Mouse (Mus musculus) left cerebral cortex, postnatal 10 days (tissue): ENCODE results near the gene Vdac1. TPM values are rescaled to one million over a fixed set of nuclear protein-coding genes. Genes with fewer than 3 reads are reported as not detected.
"Not testable (repeated sequence)": the region's sequence is repeated elsewhere in the genome, so short reads cannot be mapped to it uniquely, and the experiment has no call there.

Experiments used
- DNase-seq, 2 experiments: peaks; one replicate each; pipeline ENCODE4 v3.0.0; 2021 to 2022; ENCODE audit warnings: low spot score in 2 of 2, mixed read lengths in 1 of 2; ENCODE audit errors: extremely low spot score in 1 of 2
- intact Hi-C: fragments of 180-260 bp; cut with DNase I; formaldehyde crosslinking; loops from one replicate; pipeline ENCODE4 v1.15.1; 2025
- total RNA-seq, 2 experiments: library from RNA; stranded (reverse); gene quantifications; 2 replicates each; pipeline ENCODE4 v1.2.3; 2021

Vdac1 gene
- total RNA-seq, 2 experiments from 2014 or later: 588 to 615 TPM

GRCm38 (mm10) chr11:52341001-52341400 is 19.7 kb upstream of the Vdac1 start:
- intact Hi-C loops: loop anchor here (5.0 to 10.0 kb wide), 3 partner anchors 44 to 199 kb away; no protein-coding TSS in a partner anchor
- DNase-seq: peak in 1 of 2 experiments; percentile 56

- DNase-seq: no peak
- intact Hi-C loops: loop anchor here (5.0 to 10.0 kb wide), 3 partner anchors 44 to 199 kb away; no protein-coding TSS in a partner anchor
These were observed 19.2 kb upstream of the Vdac1 start for GRCm38 (mm10) chr11:52341476-52341875.

- intact Hi-C loops: loop anchor here (5.0 to 10.0 kb wide), 3 partner anchors 45 to 200 kb away; no protein-coding TSS in a partner anchor
- no peak for DNase-seq
These were observed 18.4 kb upstream of the Vdac1 start for GRCm38 (mm10) chr11:52342296-52342695.

- DNase-seq: peak; percentile 70 to 85
- intact Hi-C loops: loop anchor here (5.0 to 10.0 kb wide), 3 partner anchors 46 to 201 kb away; no protein-coding TSS in a partner anchor
These were observed 17.5 kb upstream of the Vdac1 start for GRCm38 (mm10) chr11:52343162-52343561.

- intact Hi-C loops: loop anchor here (2.0 to 10.0 kb wide), 4 partner anchors 48 to 203 kb away; no protein-coding TSS in a partner anchor
- DNase-seq: no peak
These were observed 15.5 kb upstream of the Vdac1 start for GRCm38 (mm10) chr11:52344991-52345777.

GRCm38 (mm10) chr11:52345939-52346634 is 14.6 kb upstream of the Vdac1 start:
- peak; percentile 85 to 88 for DNase-seq
- intact Hi-C loops: loop anchor here (2.0 to 10.0 kb wide), 2 partner anchors 93 to 121 kb away; no protein-coding TSS in a partner anchor

- intact Hi-C loops: loop anchor here (10.0 kb wide), 1 partner anchor 122 kb away; no protein-coding TSS in a partner anchor
- peak; percentile 46 to 83 for DNase-seq
These were observed 14.0 kb upstream of the Vdac1 start for GRCm38 (mm10) chr11:52346635-52347005.

- no peak for DNase-seq
- intact Hi-C loops: loop anchor here (10.0 kb wide), 1 partner anchor 123 kb away; no protein-coding TSS in a partner anchor
These were observed 12.5 kb upstream of the Vdac1 start for GRCm38 (mm10) chr11:52348156-52348555.

- no peak for DNase-seq
- intact Hi-C loops: loop anchor here (10.0 kb wide), 1 partner anchor 124 kb away; no protein-coding TSS in a partner anchor
These were observed 11.9 kb upstream of the Vdac1 start for GRCm38 (mm10) chr11:52348724-52349123.

- no peak for DNase-seq
- intact Hi-C loops: no loop called here
These were observed 9.7 kb upstream of the Vdac1 start for GRCm38 (mm10) chr11:52350924-52351323.

GRCm38 (mm10) chr11:52352271-52352670 is 8.4 kb upstream of the Vdac1 start:
- DNase-seq: no peak
- intact Hi-C loops: no loop called here

GRCm38 (mm10) chr11:52354644-52355043 is 6.0 kb upstream of the Vdac1 start:
- DNase-seq: no peak

GRCm38 (mm10) chr11:52355601-52356000 is 5.1 kb upstream of the Vdac1 start:
- DNase-seq: no peak
- intact Hi-C loops: no loop called here

More at GRCm38 (mm10) chr11:52354644-52355043, 6.0 kb upstream of the Vdac1 start:
- intact Hi-C loops: no loop called here

- intact Hi-C loops, DNase-seq: not testable (repeated sequence)
These were observed 3.6 kb upstream of the Vdac1 start for GRCm38 (mm10) chr11:52357091-52357490.

GRCm38 (mm10) chr11:52358520-52358919 is 2.1 kb upstream of the Vdac1 start:
- DNase-seq: peak; percentile 34 to 54
- intact Hi-C loops: no loop called here

GRCm38 (mm10) chr11:52359686-52360470 is 782 bp upstream of the Vdac1 start:
- DNase-seq: peak in 1 of 2 experiments; percentile 68
- intact Hi-C loops: no loop called here

- intact Hi-C loops: no loop called here
- peak in 1 of 2 experiments; percentile 69 for DNase-seq
These were observed 744 bp downstream of the Vdac1 start for GRCm38 (mm10) chr11:52361287-52361921.

- intact Hi-C loops: no loop called here
- DNase-seq: no peak
These were observed 3.7 kb downstream of the Vdac1 start for GRCm38 (mm10) chr11:52364376-52364775.
